Mouse (Mus musculus) forebrain, embryonic 12.5 days (tissue): ENCODE results near the gene Zfp583. TPM values are rescaled to one million over a fixed set of nuclear protein-coding genes. Genes with fewer than 3 reads are reported as not detected.
"Not testable (repeated sequence)": the region's sequence is repeated elsewhere in the genome, so short reads cannot be mapped to it uniquely, and the experiment has no call there.

ENCODE experiments used
- ATAC-seq: fragments of 200-750 bp; cut with Nextera tagmentation; 2 replicates; pipeline ENCODE4 v1.8.0; 2017; ENCODE audit warnings: moderate TSS enrichment; ENCODE audit not compliant: low FRiP score
- H3K27ac ChIP-seq: fragments of 300-500 bp; sonication (generic); 2 replicates; pipeline ENCODE4 v1.5.1; 2016; ENCODE audit warnings: mild to moderate bottlenecking
- H3K27me3 ChIP-seq: fragments of 300-500 bp; sonication (generic); 2 replicates; pipeline ENCODE4 v1.6.1; 2016; ENCODE audit warnings: mild to moderate bottlenecking
- H3K36me3 ChIP-seq: fragments of 300-500 bp; sonication (generic); replicated peaks from 2 replicates; pipeline ENCODE4 v1.6.1; 2016; ENCODE audit warnings: mild to moderate bottlenecking
- H3K4me1 ChIP-seq: fragments of 300-500 bp; sonication (generic); 2 replicates; pipeline ENCODE4 v1.6.1; 2016
- H3K4me2 ChIP-seq: fragments of 300-500 bp; sonication (generic); 2 replicates; pipeline ENCODE4 v1.6.1; 2016; ENCODE audit warnings: mild to moderate bottlenecking, moderate library complexity
- H3K4me3 ChIP-seq: fragments of 300-500 bp; sonication (generic); replicated peaks from 2 replicates; pipeline ENCODE4 v1.5.1; 2016; ENCODE audit warnings: mild to moderate bottlenecking
- H3K9ac ChIP-seq: fragments of 300-500 bp; sonication (generic); 2 replicates; pipeline ENCODE4 v1.6.1; 2016; ENCODE audit warnings: mild to moderate bottlenecking
- H3K9me3 ChIP-seq: fragments of 300-500 bp; sonication (generic); 2 replicates; pipeline ENCODE4 v1.6.1; 2016
- WGBS: fragments of 180-500 bp; shearing (Covaris S2); methylation state at CpG from one replicate; pipeline ENCODE4 v1.1.7; 2016; 5-methylcytosine and 5-hydroxymethylcytosine counted together
- polyA plus RNA-seq: library from polyadenylated mRNA; unstranded; fragments of >200 nt; fragmentation: Nextera tagmentation; extraction: Ambion mirVana; gene quantifications from 2 replicates; pipeline ENCODE4 v1.2.1, GENCODE M21; 2016

Zfp583 gene
- polyA plus RNA-seq, 1 experiment from 2014 or later: 7.5 TPM

DNA sequence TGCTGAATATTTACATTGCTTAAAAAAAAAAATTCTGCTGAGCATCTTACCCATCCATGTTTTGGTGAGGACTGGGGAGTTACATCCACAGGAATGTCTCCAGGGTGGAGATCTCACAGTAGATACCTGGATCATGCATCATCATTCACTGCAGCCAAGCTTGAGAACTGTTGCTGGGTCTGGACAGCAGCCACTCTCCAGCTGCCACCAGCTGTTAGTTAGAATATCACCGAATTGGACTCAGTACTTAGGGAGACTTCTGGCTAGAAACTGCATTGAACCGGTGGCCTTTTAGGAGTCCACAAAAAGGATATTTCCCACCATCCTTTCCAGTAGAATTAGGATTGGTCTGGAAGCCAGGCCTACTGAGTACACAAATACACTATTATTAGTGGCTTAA lies 27.0 kb upstream of the Zfp583 start:
- no peak overlapping the region for H3K4me2 ChIP-seq
- H3K9ac ChIP-seq: no peak overlapping the region
- no peaks in the 10 kb centered on the region for H3K27me3 ChIP-seq
- no peak for ATAC-seq
- no peak overlapping the region for H3K4me3 ChIP-seq
- H3K9me3 ChIP-seq: no peaks in the 10 kb centered on the region
- 85% methylated on average over 2 of the region's 2 CpGs for WGBS
- H3K36me3 ChIP-seq: peaks cover 7% of the 10 kb centered on the region; the same call in 1 of the 2 replicates
- no peaks in the 10 kb centered on the region for H3K4me1 ChIP-seq
- H3K27ac ChIP-seq: no peak overlapping the region

- WGBS: 33% methylated on average over 10 of the region's 10 CpGs
Measured at GRCm38 (mm10) chr7:6344124-6344523, 13.0 kb upstream of the Zfp583 start.

DNA sequence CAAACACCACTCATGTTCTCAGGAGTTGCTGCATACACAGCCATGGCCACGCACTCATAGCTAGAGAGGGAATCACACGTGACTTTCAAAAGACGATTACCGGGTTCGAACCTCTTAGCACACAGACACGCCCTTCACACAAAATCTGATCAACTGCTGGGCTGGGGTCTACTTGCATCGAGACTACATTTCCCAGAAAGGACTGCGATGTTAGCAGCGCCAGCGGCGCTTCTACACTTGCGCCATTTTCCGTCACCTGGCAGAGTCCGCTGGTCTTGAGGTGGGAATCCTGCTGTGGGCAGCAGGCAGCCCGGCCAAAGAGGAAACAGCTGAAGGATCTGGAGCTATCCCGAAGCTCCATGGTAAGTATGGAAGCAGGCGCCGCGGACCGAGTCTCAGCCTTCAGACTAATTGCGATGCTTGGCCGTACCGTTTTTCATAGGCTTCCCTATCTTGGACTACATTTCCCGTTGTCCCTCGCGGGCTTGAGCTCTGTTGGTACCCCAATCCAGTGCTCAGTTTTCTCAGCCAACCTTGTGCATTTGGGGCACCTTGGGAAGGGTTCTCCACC lies 12.5 kb upstream of the Zfp583 start, which contains the start of gene Gm3854:
Gm3854 (plus strand) TSS at position 259 of the 571 bp plus-strand sequence.
- ATAC-seq: peak; percentile 91
- Histone ChIP-seq H3K36me3 (no peaks in the 10 kb centered on the region), H3K4me3 (peak within 1 kb of the TSS; percentile 62), H3K9me3 (0 out of 2 replicates have a peak, but pooled peaks cover 3% of the 10 kb centered on the region), H3K27ac (peak within 1 kb of the TSS; percentile 76), H3K9ac (peak within 1 kb of the TSS; percentile 53; the same call in 1 of the 2 replicates), H3K4me2 (peak within 1 kb of the TSS; percentile 46), H3K4me1 (peaks cover 4% of the 10 kb centered on the region; the same call in 1 of the 2 replicates), H3K27me3 (0 out of 2 replicates have a peak, but pooled peaks cover 4% of the 10 kb centered on the region)
- under 1% methylated on average over 26 of the region's 26 CpGs for WGBS

More at GRCm38 (mm10) chr7:6344124-6344523, 13.0 kb upstream of the Zfp583 start:
- Histone ChIP-seq H3K9me3 (0 out of 2 replicates have a peak, but pooled peaks cover 3% of the 10 kb centered on the region), H3K4me2 (peak overlapping the region; percentile 46), H3K27ac (no peak overlapping the region), H3K36me3 (no peaks in the 10 kb centered on the region), H3K9ac (peak overlapping the region; percentile 53; the same call in 1 of the 2 replicates), H3K4me1 (peaks cover 4% of the 10 kb centered on the region; the same call in 1 of the 2 replicates), H3K27me3 (0 out of 2 replicates have a peak, but pooled peaks cover 4% of the 10 kb centered on the region), H3K4me3 (peak overlapping the region; percentile 62)
- peak; percentile 27; the same call in 1 of the 2 replicates for ATAC-seq

- Histone ChIP-seq H3K4me3 (no peak overlapping the region), H3K9me3 (no peaks in the 10 kb centered on the region), H3K27ac (no peak overlapping the region), H3K36me3 (no peaks in the 10 kb centered on the region), H3K9ac (no peak overlapping the region), H3K27me3 (0 out of 2 replicates have a peak, but pooled peaks cover 4% of the 10 kb centered on the region), H3K4me1 (peaks cover 4% of the 10 kb centered on the region; the same call in 1 of the 2 replicates), H3K4me2 (no peak overlapping the region)
- no peak for ATAC-seq
- WGBS: 85% methylated on average over 5 of the region's 5 CpGs
Measured at GRCm38 (mm10) chr7:6339865-6340264, 8.8 kb upstream of the Zfp583 start.

DNA sequence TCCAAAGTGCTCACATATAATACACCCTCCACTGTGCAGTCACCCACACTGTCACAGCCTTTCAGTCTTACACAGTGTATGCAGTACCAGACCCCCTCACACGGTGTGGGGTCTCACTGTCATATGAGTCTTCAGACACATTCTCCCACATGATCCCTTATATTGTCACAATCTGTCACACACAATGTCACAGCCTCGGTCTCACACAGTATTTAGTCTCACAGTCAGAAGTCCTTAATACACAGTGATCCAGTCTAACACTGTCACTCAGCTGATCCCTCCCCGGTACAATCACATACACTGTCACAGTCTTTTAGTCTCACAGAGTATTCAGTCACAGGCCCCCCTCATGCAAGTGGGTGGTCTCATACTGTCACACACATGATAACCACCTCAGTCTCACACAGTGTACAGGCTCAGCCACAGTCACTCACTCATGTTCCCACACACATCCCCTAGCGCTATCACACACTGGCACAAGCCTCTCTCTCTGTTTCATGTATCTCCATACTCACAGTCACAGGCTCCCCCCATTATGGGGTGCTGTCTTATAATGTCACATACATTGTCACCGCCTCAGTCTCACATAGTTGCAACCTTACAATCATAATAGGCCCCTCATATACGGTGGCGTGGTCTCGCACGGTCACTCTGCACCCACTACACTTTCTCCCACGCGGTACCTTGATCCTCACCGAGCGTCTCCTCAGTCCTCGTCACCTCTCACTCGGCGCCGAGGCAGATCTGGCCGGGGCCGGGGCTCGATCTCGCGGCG lies 440 bp downstream of the Zfp583 start:
- Histone ChIP-seq H3K36me3 (peaks cover 3% of the 10 kb centered on the region; the same call in 1 of the 2 replicates), H3K4me2 (peak overlapping the region; percentile 64), H3K9me3 (no peaks in the 10 kb centered on the region), H3K27ac (peak overlapping the region; percentile 88), H3K4me1 (peaks cover 11% of the 10 kb centered on the region), H3K27me3 (no peaks in the 10 kb centered on the region), H3K4me3 (peak overlapping the region; percentile 52), H3K9ac (peak overlapping the region; percentile 67)
- ATAC-seq: peak; percentile 82
- 17% methylated on average over 23 of the region's 23 CpGs for WGBS

GRCm38 (mm10) chr7:6300796-6301195 lies 30.3 kb downstream of the Zfp583 start:
- not testable (repeated sequence) for ATAC-seq, H3K9ac ChIP-seq, H3K4me2 ChIP-seq, H3K27me3 ChIP-seq, H3K4me3 ChIP-seq, H3K4me1 ChIP-seq, H3K9me3 ChIP-seq, H3K27ac ChIP-seq
- 79% methylated on average over 11 of the region's 11 CpGs for WGBS
- H3K36me3 ChIP-seq: peaks cover 51% of the 10 kb centered on the region

DNA sequence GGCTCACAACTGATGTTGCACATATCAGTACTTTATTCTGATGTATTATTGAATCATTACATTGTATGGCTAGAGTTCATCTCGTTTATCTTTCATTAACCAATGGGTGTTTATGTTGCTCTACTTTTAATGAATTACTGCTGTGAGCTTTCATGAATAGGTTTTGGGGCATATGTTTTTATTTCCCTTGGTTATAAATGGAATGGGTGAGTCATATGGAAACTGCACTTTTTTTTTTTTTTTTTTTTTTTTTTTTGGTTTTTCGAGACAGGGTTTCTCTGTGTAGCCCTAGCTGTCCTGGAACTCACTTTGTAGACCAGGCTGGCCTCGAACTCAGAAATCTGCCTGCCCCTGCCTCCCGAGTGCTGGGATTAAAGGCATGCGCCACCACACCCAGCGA lies 40.0 kb downstream of the Zfp583 start:
- H3K9me3 ChIP-seq, H3K27ac ChIP-seq, H3K4me2 ChIP-seq, ATAC-seq, H3K4me3 ChIP-seq, H3K27me3 ChIP-seq, H3K9ac ChIP-seq: not testable (repeated sequence)
- peaks cover 27% of the 10 kb centered on the region for H3K36me3 ChIP-seq
- WGBS: 82% methylated on average over 6 of the region's 6 CpGs
- peaks cover 13% of the 10 kb centered on the region for H3K4me1 ChIP-seq

GRCm38 (mm10) chr7:6286921-6287531 lies 44.1 kb downstream of the Zfp583 start:
- Histone ChIP-seq H3K4me2 (peak overlapping the region; percentile 75), H3K27me3 (no peaks in the 10 kb centered on the region), H3K36me3 (0 out of 2 replicates have a peak, but pooled peaks cover 3% of the 10 kb centered on the region), H3K9me3 (no peaks in the 10 kb centered on the region), H3K27ac (peak overlapping the region; percentile 77), H3K4me3 (peak overlapping the region; percentile 48), H3K9ac (peak overlapping the region; percentile 55), H3K4me1 (peaks cover 13% of the 10 kb centered on the region)
- 32% methylated on average over 15 of the region's 15 CpGs for WGBS
- peak; percentile 12 for ATAC-seq

DNA sequence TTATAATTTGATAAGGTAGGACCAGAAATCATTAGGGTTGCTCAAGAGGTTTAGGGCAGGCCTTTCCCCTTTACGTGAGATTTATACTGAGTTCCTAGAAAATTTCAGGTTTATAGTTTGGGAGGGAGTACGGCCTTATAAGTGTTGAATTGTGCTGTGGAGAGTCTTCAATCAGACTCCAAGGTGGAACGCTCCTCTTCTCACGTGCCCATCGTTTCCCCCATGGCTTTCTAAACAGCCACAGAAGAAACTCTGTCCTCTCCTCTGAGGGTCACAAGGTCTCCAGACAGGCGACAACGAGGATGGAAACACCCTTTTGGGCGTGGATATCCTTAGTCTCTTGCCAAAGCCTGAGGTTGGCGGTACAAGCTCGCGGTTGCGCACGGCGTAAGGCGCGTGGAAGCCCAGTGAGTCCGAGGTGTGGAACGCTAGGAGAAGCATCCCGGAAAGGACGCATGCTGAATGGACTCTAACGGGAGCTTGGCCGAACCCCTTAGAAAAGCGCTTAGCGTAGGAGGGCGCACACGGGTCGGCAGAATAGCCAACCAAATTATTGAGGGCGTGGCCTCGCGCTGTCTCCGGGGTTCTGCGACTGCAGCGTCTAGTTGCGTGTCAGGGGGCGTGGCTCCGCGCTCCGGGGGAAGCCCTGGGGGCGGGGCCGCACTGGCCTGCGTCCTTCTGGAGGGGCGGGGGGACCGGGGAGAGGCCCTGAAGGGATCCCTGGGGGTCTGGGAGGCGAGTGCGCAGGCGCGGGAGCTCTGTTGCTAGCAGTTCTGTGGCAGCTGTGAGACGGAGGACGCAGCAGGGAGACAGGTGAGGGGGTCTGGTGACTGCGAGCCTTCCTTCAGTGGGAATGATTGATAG lies 45.0 kb downstream of the Zfp583 start, which contains the start of gene Zfp667:
Zfp667 (plus strand) TSS at position 738 of the 864 bp plus-strand sequence.
- Histone ChIP-seq H3K4me3 (peak within 1 kb of the TSS; percentile 48), H3K27me3 (no peaks in the 10 kb centered on the region), H3K4me1 (peaks cover 13% of the 10 kb centered on the region), H3K36me3 (0 out of 2 replicates have a peak, but pooled peaks cover 3% of the 10 kb centered on the region), H3K9ac (peak within 1 kb of the TSS; percentile 59), H3K4me2 (peak within 1 kb of the TSS; percentile 75), H3K9me3 (no peaks in the 10 kb centered on the region), H3K27ac (peak within 1 kb of the TSS; percentile 77)
- ATAC-seq: peak; percentile 82
- 3% methylated on average over 50 of the region's 50 CpGs for WGBS

DNA sequence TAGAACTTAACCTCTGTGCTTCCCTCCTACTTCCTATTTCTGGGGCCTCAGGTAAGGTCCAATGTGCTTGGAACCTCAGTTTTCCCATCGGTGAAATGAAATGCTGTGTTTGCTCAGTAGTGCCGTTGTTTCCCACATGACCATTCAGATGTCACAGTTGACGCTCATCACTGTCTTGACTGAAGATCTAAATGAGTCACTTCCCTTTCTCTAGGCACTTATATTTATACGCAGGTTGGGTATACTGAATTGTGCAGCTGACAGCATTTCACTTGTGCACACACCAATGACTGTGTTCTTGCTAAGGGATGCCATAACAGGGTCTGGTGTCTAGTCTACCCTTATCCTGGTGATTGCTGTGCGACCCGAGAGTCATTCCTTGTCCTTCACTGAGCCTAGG lies 45.7 kb downstream of the Zfp583 start:
- H3K4me2 ChIP-seq: no peak overlapping the region
- WGBS: 88% methylated on average over 6 of the region's 6 CpGs
- no peaks in the 10 kb centered on the region for H3K9me3 ChIP-seq
- 0 out of 2 replicates have a peak, but pooled peaks cover 3% of the 10 kb centered on the region for H3K36me3 ChIP-seq
- H3K9ac ChIP-seq: no peak overlapping the region
- peaks cover 13% of the 10 kb centered on the region for H3K4me1 ChIP-seq
- no peak overlapping the region for H3K4me3 ChIP-seq
- H3K27me3 ChIP-seq: no peaks in the 10 kb centered on the region
- no peak overlapping the region; the same call in 1 of the 2 replicates for H3K27ac ChIP-seq
- ATAC-seq: no peak

DNA sequence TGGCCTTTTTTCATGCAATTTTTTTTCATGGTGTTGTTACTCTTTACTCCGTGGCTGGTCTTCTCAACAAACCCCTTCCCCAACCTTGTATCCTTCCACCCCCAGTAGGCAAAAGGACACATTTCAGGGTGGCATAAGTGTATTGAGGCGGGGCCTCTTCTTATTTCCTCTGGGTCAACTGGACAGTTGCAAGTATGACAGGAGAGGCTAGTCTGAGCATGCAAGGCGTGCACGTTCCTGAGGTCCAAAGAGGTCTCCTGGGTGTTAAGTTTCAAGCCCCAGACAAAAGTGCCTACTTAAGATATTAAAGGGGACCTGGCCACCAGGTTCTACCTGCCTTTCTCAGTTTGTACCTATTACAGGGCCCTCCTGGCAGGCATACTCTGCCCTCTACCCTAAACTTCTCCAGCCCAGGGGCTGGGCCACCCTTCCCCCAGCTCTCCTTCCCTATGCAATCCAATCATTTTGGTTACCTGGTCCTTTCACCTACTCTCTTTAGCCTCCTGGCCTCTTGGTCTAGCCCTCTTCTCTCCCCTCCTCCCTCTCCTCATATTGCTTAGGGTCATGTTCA lies 46.6 kb downstream of the Zfp583 start:
- Histone ChIP-seq H3K27ac (no peak overlapping the region), H3K36me3 (no peaks in the 10 kb centered on the region), H3K4me3 (no peak overlapping the region), H3K9ac (no peak overlapping the region), H3K27me3 (no peaks in the 10 kb centered on the region), H3K4me1 (peaks cover 13% of the 10 kb centered on the region), H3K4me2 (0 out of 2 replicates have a peak overlapping the region, but pooled peaks have one; percentile 4), H3K9me3 (no peaks in the 10 kb centered on the region)
- WGBS: 88% methylated on average over 4 of the region's 4 CpGs
- ATAC-seq: no peak
